Comparison of ENCODE assay signal across 27 mouse cellular contexts in the genomic region with DNA sequence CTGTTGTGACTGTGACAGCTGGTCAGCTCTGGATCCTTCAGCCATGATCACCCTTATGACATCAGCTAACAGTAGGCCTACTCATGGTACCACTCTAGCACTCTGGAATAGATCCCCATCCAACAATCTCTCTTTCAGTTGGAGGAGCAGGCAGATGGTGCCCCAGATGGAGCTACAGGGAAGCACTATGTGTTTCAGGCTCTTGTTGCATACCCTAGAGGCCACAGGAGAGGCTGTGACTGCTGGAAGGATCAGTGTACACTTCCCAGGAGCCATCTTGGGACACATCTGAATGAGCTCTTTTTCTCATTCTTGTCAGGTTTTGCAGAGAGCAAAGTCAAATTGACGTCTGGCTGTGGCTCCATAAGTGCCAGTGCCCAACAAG. TPM values are rescaled to one million over a fixed set of nuclear protein-coding genes. Genes with fewer than 3 reads are reported as not detected.
DNase-seq lines count a peak whose midpoint lies in the region; ATAC-seq and TF ChIP-seq lines count a peak whose summit lies in the region.
"Had no signal": no experiment of that assay in that cellular context is flagged by ENCODE, and none has a peak within 500 bp of the region (broad histone marks: within the 10 kb centered on the region; RNA-seq: fewer than 3 reads in every experiment).

No protein-coding gene starts in this region.

- TF ChIP-seq CTCF in forebrain, postnatal 0 days (IDR thresholded peaks at IDR 0.05; ENCODE audit: low read depth): no peak
- TF ChIP-seq CTCF in layer of hippocampus, adult 2 months (conservative IDR thresholded peaks at IDR 0.05): peak; percentile 35

- H3K36me3 ChIP-seq in forebrain, postnatal 0 days (ENCODE audit: insufficient read depth): no peaks in the 10 kb centered on the region
- no peaks in the 10 kb centered on the region for H3K36me3 ChIP-seq in forebrain, embryonic 13.5 days (ENCODE audit: poor library complexity, severe bottlenecking)
- H3K36me3 ChIP-seq in midbrain, embryonic 10.5 days: no peaks in the 10 kb centered on the region
- H3K36me3 ChIP-seq in midbrain, embryonic 15.5 days (replicated peaks): no peaks in the 10 kb centered on the region
- no peaks in the 10 kb centered on the region for H3K36me3 ChIP-seq in stomach, embryonic 16.5 days (ENCODE audit: control insufficient read depth, insufficient read depth, low read length)
- H3K36me3 ChIP-seq: heart, embryonic 15.5 days; limb, embryonic 13.5 days; liver, embryonic 13.5 days; neural tube, embryonic 15.5 days; stomach, embryonic 15.5 days had no signal

- no peak overlapping the region for H3K9ac ChIP-seq in forebrain, postnatal 0 days
- H3K9ac ChIP-seq in forebrain, embryonic 13.5 days: no peak overlapping the region
- no peak overlapping the region for H3K9ac ChIP-seq in midbrain, embryonic 15.5 days
- H3K9ac ChIP-seq in stomach, embryonic 16.5 days (ENCODE audit: low read length): no peak overlapping the region
- H3K9ac ChIP-seq: heart, embryonic 15.5 days; limb, embryonic 13.5 days; lung, embryonic 14.5 days; neural tube, embryonic 15.5 days; stomach, embryonic 15.5 days had no signal

- H3K4me3 ChIP-seq in forebrain, postnatal 0 days (ENCODE audit: low read depth, low read length): no peak overlapping the region
- H3K4me3 ChIP-seq in forebrain, embryonic 13.5 days: no peak overlapping the region
- H3K4me3 ChIP-seq in midbrain, embryonic 10.5 days: no peak overlapping the region
- H3K4me3 ChIP-seq in midbrain, embryonic 15.5 days: no peak overlapping the region
- H3K4me3 ChIP-seq in layer of hippocampus, adult 2 months: no peak overlapping the region
- H3K4me3 ChIP-seq in stomach, embryonic 16.5 days (replicated peaks; ENCODE audit: low read length): no peak overlapping the region
- H3K4me3 ChIP-seq: heart, embryonic 15.5 days; limb, embryonic 13.5 days; liver, embryonic 13.5 days; neural tube, embryonic 15.5 days; stomach, embryonic 15.5 days had no signal

- no peak overlapping the region for H3K27ac ChIP-seq in forebrain, postnatal 0 days (ENCODE audit: low read depth, low read length)
- H3K27ac ChIP-seq in forebrain, embryonic 13.5 days: no peak overlapping the region; the same call in 1 of the 2 replicates
- peak overlapping the region; percentile 98 for H3K27ac ChIP-seq in midbrain, embryonic 10.5 days (replicated peaks)
- no peak overlapping the region for H3K27ac ChIP-seq in midbrain, embryonic 15.5 days
- peak overlapping the region; percentile 69 for H3K27ac ChIP-seq in layer of hippocampus, adult 2 months
- peak overlapping the region; percentile 80 for H3K27ac ChIP-seq in stomach, embryonic 16.5 days (ENCODE audit: low read length)
- H3K27ac ChIP-seq: heart, embryonic 15.5 days; limb, embryonic 13.5 days; liver, embryonic 13.5 days; neural tube, embryonic 15.5 days had no signal

- H3K4me2 ChIP-seq in forebrain, postnatal 0 days (ENCODE audit: low read depth): no peak overlapping the region
- H3K4me2 ChIP-seq in forebrain, embryonic 13.5 days: no peak overlapping the region
- H3K4me2 ChIP-seq in midbrain, embryonic 15.5 days: no peak overlapping the region
- H3K4me2 ChIP-seq in stomach, embryonic 16.5 days (ENCODE audit: low read depth, low read length): no peak overlapping the region
- H3K4me2 ChIP-seq: heart, embryonic 15.5 days; limb, embryonic 13.5 days; liver, embryonic 13.5 days; lung, embryonic 14.5 days; neural tube, embryonic 15.5 days; stomach, embryonic 15.5 days had no signal

- DNase-seq in forebrain, postnatal 0 days: no peak
- no peak for DNase-seq in midbrain, embryonic 10.5 days (ENCODE audit: low spot score)
- peak in 1 of 2 experiments; percentile 67 for DNase-seq in layer of hippocampus, adult 2 months (ENCODE audit: low spot score in 2 of 2)
- DNase-seq in adrenal gland, postnatal 14 days: no peak
- DNase-seq: adrenal gland, adult 2 months; cerebellum, adult 11 months; cerebellum, postnatal 25 days; gastrocnemius, postnatal 10 days; heart, postnatal 4 days; kidney, adult 8-10 months; kidney, postnatal 25 days; liver, embryonic 13.5 days; lung, embryonic 14.5 days; lung, postnatal 36 days had no signal

- WGBS in forebrain, postnatal 0 days: 33% methylated on average over 1 of the region's 1 CpGs
- 79% methylated on average over 1 of the region's 1 CpGs for WGBS in forebrain, embryonic 13.5 days
- WGBS in midbrain, embryonic 10.5 days: 70% methylated on average over 1 of the region's 1 CpGs
- WGBS in midbrain, embryonic 15.5 days: 55% methylated on average over 1 of the region's 1 CpGs
- WGBS in stomach, embryonic 16.5 days: 86% methylated on average over 1 of the region's 1 CpGs

- H3K27me3 ChIP-seq in forebrain, postnatal 0 days (ENCODE audit: insufficient read depth, low read length): no peaks in the 10 kb centered on the region
- H3K27me3 ChIP-seq in forebrain, embryonic 13.5 days: no peaks in the 10 kb centered on the region
- peaks cover 16% of the 10 kb centered on the region; the same call in 1 of the 2 replicates for H3K27me3 ChIP-seq in midbrain, embryonic 10.5 days (ENCODE audit: low read depth, poor library complexity, severe bottlenecking)
- H3K27me3 ChIP-seq in midbrain, embryonic 15.5 days (replicated peaks): no peaks in the 10 kb centered on the region
- no peaks in the 10 kb centered on the region for H3K27me3 ChIP-seq in stomach, embryonic 16.5 days (ENCODE audit: control insufficient read depth, insufficient read depth, low read length)
- H3K27me3 ChIP-seq: neural tube, embryonic 15.5 days; stomach, embryonic 15.5 days had no signal

- peak; percentile 9; the same call in 1 of the 2 replicates for ATAC-seq in forebrain, postnatal 0 days
- no peak for ATAC-seq in forebrain, embryonic 13.5 days
- no peak for ATAC-seq in midbrain, embryonic 15.5 days (replicated peaks)
- no peak for ATAC-seq in stomach, embryonic 16.5 days (ENCODE audit: insufficient read depth, low FRiP score)

- peaks cover 6% of the 10 kb centered on the region for H3K4me1 ChIP-seq in forebrain, postnatal 0 days (ENCODE audit: insufficient read depth)
- H3K4me1 ChIP-seq in forebrain, embryonic 13.5 days: peaks cover 72% of the 10 kb centered on the region
- H3K4me1 ChIP-seq in midbrain, embryonic 10.5 days: peaks cover 98% of the 10 kb centered on the region
- peaks cover 21% of the 10 kb centered on the region for H3K4me1 ChIP-seq in midbrain, embryonic 15.5 days
- peaks cover 30% of the 10 kb centered on the region for H3K4me1 ChIP-seq in stomach, embryonic 16.5 days (ENCODE audit: control insufficient read depth, insufficient read depth, low read length)

- H3K9me3 ChIP-seq in forebrain, postnatal 0 days (ENCODE audit: low read length): no peaks in the 10 kb centered on the region
- H3K9me3 ChIP-seq in forebrain, embryonic 13.5 days (replicated peaks): no peaks in the 10 kb centered on the region
- H3K9me3 ChIP-seq in midbrain, embryonic 10.5 days (replicated peaks): no peaks in the 10 kb centered on the region
- H3K9me3 ChIP-seq in midbrain, embryonic 15.5 days: no peaks in the 10 kb centered on the region
- no peaks in the 10 kb centered on the region for H3K9me3 ChIP-seq in stomach, embryonic 16.5 days (replicated peaks; ENCODE audit: control insufficient read depth, low read length)
- H3K9me3 ChIP-seq: heart, embryonic 15.5 days; limb, embryonic 13.5 days; liver, embryonic 13.5 days; neural tube, embryonic 15.5 days; stomach, embryonic 15.5 days had no signal

RNA-seq across cellular contexts. Expression of gene Nrarp, which starts 8.8 kb away (rescaled TPM):
- total RNA-seq in forebrain, postnatal 0 days (2014; rRNA removed): 38.2 and 40.0 TPM in 2 replicates
- 17.0 and 17.8 TPM in 2 replicates for polyA plus RNA-seq in forebrain, postnatal 0 days (2015; fragmentation: Nextera tagmentation; extraction: Ambion mirVana)
- 29.2 and 30.8 TPM in 2 replicates for polyA plus RNA-seq in forebrain, embryonic 13.5 days (2015; fragmentation: Nextera tagmentation; extraction: Ambion mirVana)
- polyA plus RNA-seq in midbrain, embryonic 10.5 days (2016; fragmentation: Nextera tagmentation; extraction: Ambion mirVana): 65.8 and 74.1 TPM in 2 replicates
- polyA plus RNA-seq in midbrain, embryonic 15.5 days (2015; fragmentation: Nextera tagmentation; extraction: Ambion mirVana): 15.3 and 18.1 TPM in 2 replicates
- total RNA-seq in layer of hippocampus, adult 2 months (2021): 10 to 100 TPM; 21.3 to 21.9 TPM
- 9.9 and 11.0 TPM in 2 replicates for polyA plus RNA-seq in stomach, embryonic 16.5 days (2015; fragmentation: Nextera tagmentation; extraction: Ambion mirVana)
- total RNA-seq in adrenal gland, postnatal 14 days (2021): 8.7 and 9.5 TPM in 2 replicates

RNA-seq across cellular contexts. Expression of gene Tor4a, which starts 24.9 kb away (rescaled TPM):
- 1.7 and 3.3 TPM in 2 replicates for total RNA-seq in forebrain, postnatal 0 days (2014; rRNA removed)
- polyA plus RNA-seq in forebrain, postnatal 0 days (2015; fragmentation: Nextera tagmentation; extraction: Ambion mirVana): 0.92 and 1.2 TPM in 2 replicates
- 0.66 and 0.78 TPM in 2 replicates for polyA plus RNA-seq in forebrain, embryonic 13.5 days (2015; fragmentation: Nextera tagmentation; extraction: Ambion mirVana)
- 1.3 and 1.9 TPM in 2 replicates for polyA plus RNA-seq in midbrain, embryonic 10.5 days (2016; fragmentation: Nextera tagmentation; extraction: Ambion mirVana)
- 1.9 and 2.0 TPM in 2 replicates for polyA plus RNA-seq in midbrain, embryonic 15.5 days (2015; fragmentation: Nextera tagmentation; extraction: Ambion mirVana)
- 1 to 10 TPM; 2.2 to 3.0 TPM for total RNA-seq in layer of hippocampus, adult 2 months (2021)
- polyA plus RNA-seq in stomach, embryonic 16.5 days (2015; fragmentation: Nextera tagmentation; extraction: Ambion mirVana): 16.8 and 19.2 TPM in 2 replicates
- total RNA-seq in adrenal gland, postnatal 14 days (2021): 13.9 and 21.3 TPM in 2 replicates

RNA-seq across cellular contexts. Expression of gene Nelfb, which starts 39.5 kb away (rescaled TPM):
- total RNA-seq in forebrain, postnatal 0 days (2014; rRNA removed): 94.6 and 115 TPM in 2 replicates
- polyA plus RNA-seq in forebrain, postnatal 0 days (2015; fragmentation: Nextera tagmentation; extraction: Ambion mirVana): 57.1 and 76.1 TPM in 2 replicates
- polyA plus RNA-seq in forebrain, embryonic 13.5 days (2015; fragmentation: Nextera tagmentation; extraction: Ambion mirVana): 95.4 and 104 TPM in 2 replicates
- polyA plus RNA-seq in midbrain, embryonic 10.5 days (2016; fragmentation: Nextera tagmentation; extraction: Ambion mirVana): 131 and 140 TPM in 2 replicates
- 126 and 129 TPM in 2 replicates for polyA plus RNA-seq in midbrain, embryonic 15.5 days (2015; fragmentation: Nextera tagmentation; extraction: Ambion mirVana)
- total RNA-seq in layer of hippocampus, adult 2 months (2021): 10 to 100 TPM; 57.0 to 58.5 TPM
- 102 and 109 TPM in 2 replicates for polyA plus RNA-seq in stomach, embryonic 16.5 days (2015; fragmentation: Nextera tagmentation; extraction: Ambion mirVana)
- 41.6 and 47.1 TPM in 2 replicates for total RNA-seq in adrenal gland, postnatal 14 days (2021)

RNA-seq across cellular contexts. Expression of gene Stpg3, which starts 42.7 kb away (rescaled TPM):
- total RNA-seq in forebrain, postnatal 0 days (2014; rRNA removed): not detected in 2 replicates
- not detected in 2 replicates for polyA plus RNA-seq in forebrain, postnatal 0 days (2015; fragmentation: Nextera tagmentation; extraction: Ambion mirVana)
- polyA plus RNA-seq in forebrain, embryonic 13.5 days (2015; fragmentation: Nextera tagmentation; extraction: Ambion mirVana): not detected in 2 replicates
- not detected in 2 replicates for polyA plus RNA-seq in midbrain, embryonic 10.5 days (2016; fragmentation: Nextera tagmentation; extraction: Ambion mirVana)
- polyA plus RNA-seq in midbrain, embryonic 15.5 days (2015; fragmentation: Nextera tagmentation; extraction: Ambion mirVana): not detected in 2 replicates
- total RNA-seq in layer of hippocampus, adult 2 months (2021): under 1 TPM in 1 of 2 experiments, not detected in 1; 0.33 TPM
- polyA plus RNA-seq in stomach, embryonic 16.5 days (2015; fragmentation: Nextera tagmentation; extraction: Ambion mirVana): 0.06 TPM in 1 of 2 replicates, not detected in the other
- not detected in 2 replicates for total RNA-seq in adrenal gland, postnatal 14 days (2021)
- total RNA-seq: adrenal gland, adult 2 months; gastrocnemius, postnatal 10 days; heart, adult 8-10 months; heart, postnatal 4 days; left cerebral cortex, postnatal 10 days had no signal
- polyA plus RNA-seq: adrenal gland, adult 2 months; C2C12; heart, embryonic 15.5 days; liver, embryonic 13.5 days; lung, embryonic 14.5 days; neural tube, embryonic 15.5 days; stomach, embryonic 15.5 days; thymus, postnatal 0 days; urinary bladder, adult 2 months had no signal

RNA-seq across cellular contexts. Expression of gene Fam166a, which starts 46.8 kb away (rescaled TPM):
- total RNA-seq in forebrain, postnatal 0 days (2014; rRNA removed): not detected in 2 replicates
- polyA plus RNA-seq in forebrain, postnatal 0 days (2015; fragmentation: Nextera tagmentation; extraction: Ambion mirVana): 0.94 TPM in 1 of 2 replicates, not detected in the other
- polyA plus RNA-seq in forebrain, embryonic 13.5 days (2015; fragmentation: Nextera tagmentation; extraction: Ambion mirVana): 0.21 TPM in 1 of 2 replicates, not detected in the other
- 0.62 TPM in 1 of 2 replicates, not detected in the other for polyA plus RNA-seq in midbrain, embryonic 10.5 days (2016; fragmentation: Nextera tagmentation; extraction: Ambion mirVana)
- polyA plus RNA-seq in midbrain, embryonic 15.5 days (2015; fragmentation: Nextera tagmentation; extraction: Ambion mirVana): 0.43 and 0.78 TPM in 2 replicates
- not detected for total RNA-seq in layer of hippocampus, adult 2 months (2021)
- not detected in 2 replicates for polyA plus RNA-seq in stomach, embryonic 16.5 days (2015; fragmentation: Nextera tagmentation; extraction: Ambion mirVana)
- not detected in 2 replicates for total RNA-seq in adrenal gland, postnatal 14 days (2021)
- total RNA-seq: adrenal gland, adult 2 months; gastrocnemius, postnatal 10 days; heart, adult 8-10 months; heart, postnatal 4 days; left cerebral cortex, postnatal 10 days; megakaryocyte-erythroid progenitor cell, adult 5-6 weeks had no signal
- polyA plus RNA-seq: C2C12; limb, embryonic 13.5 days; liver, embryonic 13.5 days; neural tube, embryonic 15.5 days had no signal

Comparison
In these comparisons a context has a peak if more than half of its experiments do, and no peak if none do; other contexts are left out.
1. H3K27ac ChIP-seq: peak in midbrain, embryonic 10.5 days (single experiment), layer of hippocampus, adult 2 months (single experiment) and stomach, embryonic 16.5 days (single experiment); none in forebrain, postnatal 0 days (single experiment), forebrain, embryonic 13.5 days (single experiment) and midbrain, embryonic 15.5 days (single experiment).